Mouse (Mus musculus) kidney, postnatal 10 days (tissue): ENCODE results near the gene Ttc9c.
A peak's percentile ranks its signal among the peaks of the same experiment; 100 is the strongest.
"Not testable (repeated sequence)": the region's sequence is repeated elsewhere in the genome, so short reads cannot be mapped to it uniquely, and the experiment has no call there.

Source experiments
- DNase-seq: peaks from one replicate; pipeline ENCODE4 v3.0.0; 2021; ENCODE audit warnings: mixed read lengths

Ttc9c gene

DNA sequence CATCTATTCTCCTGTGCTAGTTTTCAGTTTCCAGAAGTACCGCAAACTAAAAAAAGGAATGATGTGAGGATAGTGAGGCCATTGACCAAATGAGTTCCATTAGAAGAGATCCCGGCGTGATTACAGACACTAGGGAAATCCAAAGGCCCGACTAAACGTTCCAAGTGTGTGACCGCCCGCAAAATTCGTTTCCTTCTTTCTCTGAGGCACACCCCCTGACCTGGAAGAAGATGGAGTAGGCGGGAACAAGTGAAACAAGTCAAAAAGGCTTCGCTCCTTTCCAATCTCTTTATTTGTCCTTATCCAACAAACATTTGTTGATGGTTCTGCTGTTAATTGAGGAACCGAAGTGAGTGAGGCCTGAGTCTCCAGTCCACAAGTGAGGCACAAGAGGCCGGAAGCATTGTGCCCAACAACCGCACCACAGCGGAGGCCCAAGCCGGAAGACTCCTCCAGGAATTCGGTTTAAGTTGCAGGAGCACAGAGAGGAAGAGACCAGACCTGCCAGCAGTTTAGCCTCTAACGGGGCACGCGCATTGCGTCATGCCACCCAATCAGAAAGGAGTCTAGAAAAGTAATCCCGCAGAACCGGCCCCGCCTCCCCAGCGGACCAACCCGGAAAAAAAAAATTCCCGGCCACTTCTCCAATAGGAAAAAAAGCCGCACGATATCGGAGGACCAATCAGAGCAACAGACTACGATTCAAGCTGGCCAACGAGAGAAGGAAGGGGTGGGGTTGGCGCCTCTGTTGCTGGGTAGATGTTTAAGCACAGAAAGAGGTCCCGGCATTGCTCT is at the start of gene Ttc9c:
Gene Ttc9c (minus strand): TSS at position 533 of the 795 bp plus-strand sequence.
- DNase-seq, result peak; percentile 98

DNA sequence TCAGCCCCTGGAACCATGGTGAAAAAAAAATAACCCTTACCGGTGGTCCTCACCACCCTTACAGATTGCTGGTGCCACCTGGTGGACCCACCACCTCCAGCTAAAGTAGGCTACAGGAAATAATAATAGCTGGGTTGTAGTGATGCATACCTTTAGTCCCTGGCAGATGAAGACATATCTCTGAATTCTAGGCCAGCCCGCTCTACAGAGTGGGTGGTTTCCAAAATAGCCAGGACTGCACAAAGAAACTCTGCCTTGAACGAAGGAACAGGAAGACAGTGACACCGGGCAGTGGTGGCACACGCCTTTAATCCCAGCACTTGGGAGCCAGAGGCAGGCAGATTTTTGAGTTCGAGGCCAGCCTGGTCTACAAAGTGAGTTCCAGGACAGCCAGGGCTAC is 45.1 kb upstream of the Ttc9c start:
- no peak for DNase-seq

DNA sequence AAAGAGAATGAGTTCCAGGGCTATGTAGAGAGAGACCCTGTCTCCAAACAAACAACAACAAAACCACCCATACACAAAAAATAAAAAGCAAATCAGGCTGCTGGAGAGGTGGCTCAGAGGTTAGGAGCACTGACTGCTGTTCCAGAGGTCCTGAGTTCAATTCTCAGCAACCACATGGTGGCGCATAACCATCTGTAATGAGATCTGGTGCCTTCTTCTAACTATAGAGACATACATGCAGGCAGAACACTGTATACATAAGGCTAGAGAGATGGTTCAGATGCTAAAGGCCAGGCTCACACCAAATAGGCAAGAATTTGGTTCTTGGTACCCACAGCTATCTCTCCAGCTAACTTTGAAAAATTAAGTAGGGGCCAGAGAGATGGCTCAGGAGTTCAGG is 39.9 kb upstream of the Ttc9c start:
- peak; percentile 50 for DNase-seq

DNA sequence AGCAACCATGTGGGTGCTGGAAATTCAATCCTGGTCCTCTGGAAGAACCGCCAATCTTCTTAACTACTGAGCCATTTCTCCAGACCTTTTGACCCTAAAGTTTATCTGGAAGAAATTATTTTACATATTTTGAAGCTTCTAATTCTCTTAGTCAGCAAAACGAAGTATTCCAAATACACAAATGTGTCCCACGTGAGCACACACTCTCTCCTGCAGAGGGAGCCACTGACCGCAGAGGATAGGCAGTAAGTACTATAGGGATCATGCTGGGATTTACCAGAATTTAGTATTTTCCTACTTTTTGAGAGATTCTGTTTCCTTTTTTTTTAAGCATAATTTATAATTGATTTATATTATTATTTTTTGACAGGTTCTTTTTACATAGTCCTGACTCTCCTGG is 38.6 kb upstream of the Ttc9c start:
- DNase-seq, result peak; percentile 78

DNA sequence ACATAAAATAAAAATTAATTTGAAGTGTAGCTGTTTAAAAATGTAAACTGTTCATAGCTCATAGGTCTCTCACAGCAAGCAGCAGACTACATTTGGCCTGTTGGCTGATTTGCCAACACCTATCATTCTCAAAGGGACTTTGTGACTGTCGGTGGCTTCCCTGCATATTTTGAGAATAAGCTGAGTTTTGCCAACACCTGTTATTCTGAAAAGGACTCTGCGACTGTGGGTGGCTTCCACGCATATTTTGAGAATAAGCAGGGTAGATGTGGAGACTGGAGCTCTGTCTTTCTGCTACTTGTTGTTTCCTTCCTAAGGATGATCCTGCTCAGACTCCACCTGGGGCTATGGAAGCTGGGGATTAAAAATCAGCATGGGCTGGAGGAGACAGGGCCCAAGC is 34.0 kb upstream of the Ttc9c start:
- no peak for DNase-seq

DNA sequence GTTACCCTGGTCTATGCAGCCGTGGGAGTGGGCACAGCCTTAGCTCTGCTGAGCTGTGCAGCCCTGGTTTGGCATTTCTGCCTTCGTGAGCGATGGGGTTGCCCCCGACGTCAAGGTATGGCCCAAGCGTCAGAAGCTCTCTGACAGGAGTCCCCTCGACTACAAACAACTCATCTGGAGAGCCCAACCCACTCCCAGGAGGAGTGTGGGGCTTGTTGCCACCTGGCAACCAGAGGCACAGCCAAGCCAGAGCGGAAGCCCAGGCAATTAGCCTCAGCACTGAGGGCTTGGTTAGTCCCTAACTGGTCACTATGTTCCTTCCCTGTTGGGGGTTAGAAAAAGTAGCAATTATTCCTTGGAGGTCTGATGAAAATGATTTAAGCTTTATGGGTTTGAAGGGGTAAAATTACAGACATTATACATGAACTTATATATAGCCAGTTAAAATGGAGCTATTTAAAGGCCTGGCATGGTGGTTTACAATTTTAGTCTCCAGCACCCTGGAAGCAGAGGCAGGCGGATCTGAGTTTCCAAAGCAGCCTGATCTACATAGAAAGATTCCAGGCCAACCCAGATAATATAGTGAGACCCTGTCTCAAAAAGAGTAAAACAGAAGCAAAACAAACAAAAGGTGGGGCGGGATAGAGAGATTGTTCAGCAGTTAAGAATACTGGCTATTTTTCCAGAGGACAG is 33.2 kb upstream of the Ttc9c start:
- no peak for DNase-seq

DNA sequence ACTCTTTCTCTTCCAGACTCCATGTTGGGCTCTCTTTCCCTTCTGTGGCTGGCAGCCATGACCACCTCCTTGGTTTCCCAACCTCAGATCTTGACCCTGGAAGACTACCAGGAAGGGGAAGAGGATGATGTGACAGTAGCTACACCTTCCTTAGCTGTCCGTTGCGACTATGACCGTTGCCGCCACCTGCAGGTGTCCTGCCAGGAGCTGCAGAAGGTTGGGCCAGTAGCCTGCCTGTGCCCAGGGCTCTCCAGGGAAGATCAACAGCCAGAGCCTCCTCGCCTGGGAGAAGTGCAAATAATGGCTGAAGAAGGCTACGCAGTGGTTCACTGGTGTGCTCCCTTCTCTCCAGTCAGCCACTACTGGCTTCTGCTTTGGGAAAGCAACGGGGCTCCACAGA is 32.5 kb upstream of the Ttc9c start:
- DNase-seq, result no peak

DNA sequence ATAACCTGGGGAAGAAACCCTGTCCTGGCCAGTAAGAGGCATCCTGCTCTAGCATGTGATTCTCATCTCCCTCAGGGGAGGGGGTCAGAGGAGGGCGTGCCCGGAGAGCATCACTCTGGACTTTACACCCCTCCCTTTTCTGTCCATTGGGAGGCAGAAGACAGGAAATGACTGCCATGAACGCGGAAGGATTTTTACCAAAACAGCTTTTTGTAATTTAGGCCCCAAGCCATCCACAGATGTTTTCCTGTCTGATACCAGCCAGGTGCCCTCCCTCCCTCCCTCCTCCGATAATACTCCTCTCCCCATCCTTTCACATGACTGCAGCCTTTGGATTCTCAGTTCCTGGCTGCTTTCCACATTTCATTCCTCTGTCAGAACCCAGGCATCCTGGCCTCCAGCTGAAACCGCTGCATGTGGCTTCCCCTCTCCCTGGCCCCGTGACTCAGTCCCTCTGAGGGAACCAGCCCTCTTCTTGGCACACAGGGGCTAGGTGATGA is 31.3 kb upstream of the Ttc9c start, which contains the start of gene Lrrn4cl:
Gene Lrrn4cl (plus strand): TSS at position 367 of the 500 bp plus-strand sequence.
- peak; percentile 55 for DNase-seq

DNA sequence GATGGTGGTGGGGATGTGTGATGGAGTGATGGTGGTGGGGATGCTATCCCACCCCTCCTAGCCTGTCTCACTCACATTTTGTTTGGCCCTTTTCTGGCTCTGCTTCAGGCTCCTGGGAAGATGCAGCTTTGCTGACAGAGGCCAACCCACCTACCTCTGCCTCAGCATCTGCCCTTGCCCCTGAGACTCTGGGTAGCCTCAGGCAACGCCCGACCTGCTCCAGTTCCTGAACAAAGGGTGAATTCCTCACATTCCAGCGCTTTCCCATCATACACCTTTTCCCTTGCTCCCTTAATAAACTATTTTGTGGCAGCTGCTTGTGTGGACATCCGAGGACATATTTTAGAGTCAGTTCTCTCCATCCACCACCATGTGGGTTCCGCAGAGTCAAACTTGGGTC is 29.2 kb upstream of the Ttc9c start:
- DNase-seq, result no peak

DNA sequence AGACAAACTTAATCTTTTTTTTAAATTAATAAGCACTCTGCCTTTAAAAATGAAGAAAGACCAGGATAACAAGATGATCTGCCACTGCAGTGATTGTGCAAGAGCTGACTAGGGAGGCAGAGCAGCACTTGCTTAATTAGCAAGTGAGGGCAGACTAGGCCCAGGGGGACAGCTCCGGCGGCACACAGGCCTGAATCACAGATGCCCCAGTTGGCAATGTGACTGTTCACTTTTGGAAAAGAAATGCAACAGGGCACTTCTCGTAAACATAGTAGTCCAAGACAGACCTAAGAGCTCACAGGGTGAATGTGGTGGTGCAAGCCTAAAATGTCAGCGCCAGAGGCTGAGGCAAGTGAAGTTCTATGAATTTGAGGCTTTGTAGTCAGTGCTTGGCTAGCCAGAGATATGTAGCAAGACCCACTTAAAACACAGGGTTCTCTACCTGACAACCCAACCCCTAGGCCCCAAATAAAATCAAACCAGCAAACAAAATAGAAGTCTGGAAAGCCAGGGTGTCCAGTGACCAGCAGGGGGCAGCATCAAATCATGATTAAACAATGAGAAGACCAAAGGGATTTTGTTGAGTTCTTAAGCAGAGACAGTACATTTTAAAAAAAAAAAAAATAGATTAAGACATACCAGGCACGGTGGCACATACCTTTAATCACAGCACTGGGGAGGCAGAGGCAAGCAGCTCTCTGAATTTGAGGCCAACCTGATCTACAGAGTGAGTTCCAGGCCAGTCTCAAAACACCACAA is 25.4 kb upstream of the Ttc9c start:
- DNase-seq, result peak; percentile 91

DNA sequence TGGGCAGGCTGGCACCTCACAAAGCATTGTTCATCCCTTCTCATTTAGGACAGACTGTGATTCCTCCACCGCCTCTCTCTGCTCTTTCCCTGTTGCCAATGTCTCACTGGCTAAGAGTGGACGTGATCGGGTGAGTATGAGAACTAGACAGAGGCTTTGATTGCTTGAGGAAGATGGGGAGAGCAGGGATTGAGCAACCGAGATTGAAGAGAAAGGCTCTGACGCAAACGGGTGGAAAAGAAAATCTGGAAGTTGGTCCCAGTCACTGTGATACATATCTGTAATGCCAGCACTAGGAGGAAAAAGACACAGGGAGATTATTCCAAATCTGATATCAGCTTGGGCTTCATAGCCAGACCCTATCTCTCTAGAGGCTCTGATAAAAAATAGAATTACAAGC is 23.8 kb upstream of the Ttc9c start:
- DNase-seq, result no peak

DNA sequence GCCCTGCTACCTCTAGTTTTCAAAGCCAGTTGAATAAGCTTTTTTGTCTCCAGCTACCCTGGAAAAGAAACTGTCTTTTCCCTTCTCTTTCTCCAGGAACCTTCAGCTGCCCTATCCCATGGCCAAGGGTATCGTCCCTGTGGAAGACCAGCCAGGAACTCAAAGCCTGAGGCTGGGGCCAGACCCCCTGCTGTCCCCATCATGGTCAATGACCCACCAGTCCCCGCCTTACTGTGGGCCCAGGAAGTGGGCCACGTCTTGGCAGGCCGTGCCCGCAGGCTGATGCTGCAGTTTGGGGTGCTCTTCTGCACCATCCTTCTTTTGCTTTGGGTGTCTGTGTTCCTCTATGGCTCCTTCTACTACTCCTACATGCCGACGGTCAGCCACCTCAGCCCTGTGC is 21.9 kb upstream of the Ttc9c start:
- no peak for DNase-seq

DNA sequence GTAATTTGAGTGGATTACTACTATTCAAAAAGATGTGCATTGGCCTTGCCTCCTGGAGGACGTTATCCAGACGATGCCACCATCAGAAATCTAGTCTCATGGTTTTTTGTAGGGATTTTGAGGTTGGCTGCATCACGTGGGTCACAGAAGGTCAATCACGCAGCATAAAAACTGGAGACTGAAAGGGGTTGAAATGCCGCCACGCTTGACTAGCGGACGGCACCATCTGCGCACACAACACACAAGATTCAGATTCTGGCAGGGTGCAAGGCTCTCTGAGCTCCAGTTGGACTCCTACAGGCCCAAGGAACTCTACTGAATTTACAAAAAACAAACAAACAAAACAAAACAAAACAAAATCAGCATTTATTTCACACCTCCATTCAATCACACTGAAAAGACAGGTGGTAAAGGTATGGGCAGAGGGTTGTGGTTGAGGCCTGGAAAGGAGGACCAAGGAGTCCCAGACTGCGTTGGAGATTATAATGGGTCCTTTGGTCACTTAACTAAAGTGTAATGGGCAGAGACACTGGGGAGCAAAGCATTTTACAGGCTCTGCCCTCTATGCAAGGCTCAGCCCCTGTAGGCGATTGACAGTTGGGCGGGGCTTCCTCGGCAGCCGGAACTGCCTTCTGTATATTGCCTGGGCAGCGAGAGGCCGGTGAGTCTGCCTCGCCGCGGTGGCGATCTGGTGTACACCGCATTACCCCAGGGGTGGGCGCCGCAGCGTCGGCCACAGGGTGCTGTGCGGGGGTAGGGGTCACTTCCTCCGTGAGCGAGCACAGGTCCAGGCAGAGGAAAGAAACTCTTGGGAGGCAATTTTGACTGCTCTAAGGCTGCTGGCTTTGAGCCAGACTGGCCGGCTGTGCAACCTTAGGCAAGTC is 21.0 kb upstream of the Ttc9c start:
- peak; percentile 89 for DNase-seq

DNA sequence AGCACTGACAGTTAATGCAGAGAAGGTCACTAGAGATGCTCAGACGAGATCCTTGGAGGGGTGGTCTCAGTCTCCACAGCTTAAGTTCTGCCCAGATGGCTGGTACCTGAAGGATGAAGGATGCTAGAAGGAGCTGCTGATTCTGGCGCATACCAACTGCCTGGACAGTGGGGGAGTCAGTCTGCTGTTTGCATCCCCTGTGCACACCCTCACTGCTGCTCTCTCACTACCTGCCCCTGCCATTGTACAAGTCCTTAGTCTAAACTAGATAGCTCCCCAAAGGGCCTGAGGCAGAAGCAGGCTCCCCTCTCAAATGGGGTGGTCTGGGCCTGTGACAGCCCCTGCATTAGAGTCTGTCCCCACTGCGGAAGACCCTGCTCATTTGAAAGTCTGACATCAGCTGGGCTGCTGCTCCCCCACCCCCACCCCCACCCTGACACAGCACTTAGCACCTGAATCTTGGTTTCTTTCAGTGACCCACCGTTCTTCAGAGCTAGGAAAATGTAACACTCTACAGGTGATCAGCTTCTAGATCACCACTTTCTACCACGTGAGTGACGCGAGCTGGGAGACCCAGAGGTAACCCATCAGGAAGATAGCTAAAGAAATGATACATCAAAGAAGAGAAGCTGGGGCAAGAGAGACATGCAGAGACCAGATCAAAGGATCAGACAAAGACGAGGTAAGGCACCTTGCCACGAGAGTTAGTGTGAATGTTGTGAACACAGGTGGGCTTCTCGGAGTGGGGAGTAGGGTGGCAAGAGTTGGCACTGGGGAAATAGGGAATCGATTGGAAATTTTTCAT is 20.2 kb upstream of the Ttc9c start, which contains the start of gene Gng3:
Gene Gng3 (minus strand): TSS at position 92 of the 805 bp plus-strand sequence.
- DNase-seq, result no peak

DNA sequence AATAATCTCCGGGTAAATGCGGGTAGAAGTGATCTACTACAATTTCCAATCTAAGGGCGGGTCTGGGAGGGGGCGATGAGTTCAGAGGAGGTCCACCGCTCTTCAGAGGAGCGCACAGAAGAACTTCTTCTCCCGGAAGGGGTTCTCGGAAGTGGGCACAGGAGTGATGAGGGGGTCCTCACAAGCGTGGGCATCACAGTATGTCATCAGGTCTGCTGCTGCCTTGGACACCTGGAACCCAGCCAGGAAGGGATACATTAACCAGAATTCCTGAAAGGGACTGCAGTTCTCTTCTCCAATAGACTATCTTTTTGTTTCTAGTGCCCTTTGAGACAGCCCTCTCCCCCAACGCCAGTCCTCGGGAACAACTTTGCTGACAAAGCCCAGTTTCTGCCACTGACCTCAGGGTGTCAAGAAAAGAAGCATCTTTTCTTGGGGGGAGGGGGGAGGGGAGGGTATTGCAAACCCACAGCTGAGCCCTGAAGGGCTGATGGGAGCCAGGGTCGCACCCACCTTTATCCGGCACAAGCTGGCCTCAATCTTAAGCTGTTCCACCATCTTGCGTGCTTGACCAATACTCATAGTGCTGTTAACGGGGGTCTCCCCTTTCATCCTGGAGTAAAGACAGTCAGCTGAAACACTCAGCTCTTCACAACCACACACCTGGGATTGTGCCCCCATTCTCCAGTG is 19.1 kb upstream of the Ttc9c start:
- peak; percentile 79 for DNase-seq

DNA sequence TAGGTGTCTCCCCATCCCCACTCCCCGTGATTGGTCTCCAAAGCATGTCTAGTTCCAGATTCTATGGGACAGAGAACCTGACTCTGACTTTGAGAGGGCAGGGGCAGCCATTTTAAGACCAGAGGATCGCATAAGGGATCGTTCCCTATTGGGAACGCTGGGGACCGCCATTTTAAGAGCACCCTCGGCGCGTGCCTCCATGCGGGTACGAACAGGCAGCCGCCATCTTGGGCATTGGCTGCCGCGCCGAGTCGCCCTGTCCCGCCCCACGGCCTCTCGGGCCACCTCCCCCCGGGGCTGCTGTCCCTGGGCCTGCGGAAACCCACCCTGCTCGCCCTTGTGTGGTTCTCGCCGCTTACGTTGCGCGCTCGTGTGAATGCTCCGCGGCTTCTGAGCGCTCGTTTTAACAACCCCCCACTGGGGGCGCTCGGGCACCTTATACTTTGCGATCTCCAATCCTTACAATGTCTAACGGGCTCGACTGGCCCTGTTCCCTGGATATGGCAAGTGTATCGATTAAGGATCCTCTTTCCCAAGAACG is 18.2 kb upstream of the Ttc9c start, which contains the start of gene Bscl2:
Gene Bscl2 (plus strand): TSS at position 217 of the 541 bp plus-strand sequence.
- peak; percentile 90 for DNase-seq

DNA sequence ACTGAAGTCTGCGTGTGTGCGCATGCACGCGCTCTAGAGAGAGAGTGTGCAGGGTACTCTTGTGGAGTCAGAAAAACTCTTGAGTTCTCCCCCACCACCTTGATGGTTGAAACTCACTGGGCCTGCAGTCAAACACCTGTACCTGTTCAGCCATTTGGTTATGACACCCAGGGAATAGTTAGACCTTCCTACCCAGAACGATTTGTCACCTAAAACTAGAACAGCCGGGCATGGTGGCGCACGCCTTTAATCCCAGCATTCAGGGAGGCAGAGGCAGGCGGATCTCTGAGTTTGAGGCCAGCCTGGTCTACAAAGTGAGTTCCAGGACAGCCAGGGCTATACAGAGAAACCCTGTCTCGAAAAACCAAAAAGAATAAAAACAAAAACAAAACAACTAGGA is 17.2 kb upstream of the Ttc9c start:
- DNase-seq, result not testable (repeated sequence)

DNA sequence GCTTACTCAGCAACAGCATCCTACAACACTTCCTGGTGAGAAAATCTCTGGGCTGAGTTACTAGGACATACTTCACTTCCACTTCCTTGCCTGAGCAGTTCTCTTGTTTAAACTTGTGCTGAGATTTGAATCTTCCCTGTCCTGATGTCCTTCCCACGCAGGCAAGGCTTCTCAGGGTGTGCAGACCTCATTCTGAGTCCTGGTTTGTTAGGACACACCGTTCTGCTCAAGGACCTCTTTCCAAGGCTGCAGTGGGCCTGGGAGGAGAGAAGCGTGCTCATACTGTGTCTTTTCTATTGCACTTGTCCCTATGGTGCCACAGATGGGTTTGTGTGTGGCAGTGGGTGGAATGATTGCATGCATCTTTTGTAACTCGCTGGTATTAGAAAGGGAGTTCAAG is 13.8 kb upstream of the Ttc9c start:
- DNase-seq, result no peak

DNA sequence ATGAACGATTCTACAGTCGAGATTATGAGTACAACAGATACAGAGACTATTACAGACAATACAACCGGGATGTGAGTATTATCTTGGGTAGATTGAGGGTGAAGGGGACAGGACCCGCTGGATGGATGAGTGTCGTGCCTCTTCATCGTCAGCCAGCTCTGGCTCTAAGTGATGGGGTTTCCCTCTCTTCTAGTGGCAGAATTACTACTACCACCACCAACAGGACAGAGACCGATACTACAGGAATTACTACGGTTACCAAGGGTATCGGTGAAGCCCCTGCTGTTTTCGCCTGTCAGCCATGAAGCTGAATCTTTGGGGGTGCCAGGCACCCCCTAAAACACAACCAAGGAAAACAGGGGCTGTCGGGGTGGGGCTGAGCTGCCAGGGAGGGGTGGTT is 12.1 kb upstream of the Ttc9c start:
- DNase-seq, result no peak

DNA sequence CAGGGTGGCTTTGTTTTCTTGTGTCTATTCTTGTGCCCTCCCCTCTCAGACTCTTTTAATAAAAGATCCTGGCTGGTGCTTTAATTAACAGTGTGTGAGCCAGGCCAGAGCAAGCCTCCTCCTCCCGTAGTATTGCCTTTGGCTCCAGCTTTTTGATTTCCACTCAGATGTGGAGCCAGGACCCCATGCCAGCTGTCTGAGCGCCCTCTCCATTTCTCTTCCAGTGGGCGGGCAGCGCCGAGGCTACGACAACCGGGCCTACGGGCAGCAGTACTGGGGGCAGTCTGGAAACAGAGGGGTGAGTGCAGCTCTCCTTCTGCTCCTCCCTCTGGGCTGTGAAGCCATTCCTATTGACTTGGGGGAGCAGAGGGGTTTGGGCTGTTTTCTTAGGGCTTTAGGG is 11.5 kb upstream of the Ttc9c start:
- DNase-seq, result no peak
